Mouse (Mus musculus) brain, embryonic 14.5 days (tissue): ENCODE measurements around the gene Katnal1.

Experiments used
- CTCF ChIP-seq: fragments of 200-500 bp; IDR thresholded peaks from 2 replicates; pipeline ENCODE4 v1.5.1; 2012; ENCODE audit warnings: inconsistent platforms, mild to moderate bottlenecking, moderate library complexity, borderline replicate concordance; ENCODE audit not compliant: insufficient read depth, insufficient read length; ENCODE audit errors: extremely low read depth
- POLR2A ChIP-seq: fragments of 200-500 bp; IDR thresholded peaks from 2 replicates; pipeline ENCODE4 v1.6.1; 2012; ENCODE audit warnings: mild to moderate bottlenecking, inconsistent platforms, borderline replicate concordance; ENCODE audit not compliant: poor library complexity, insufficient read depth, insufficient read length, severe bottlenecking; ENCODE audit errors: extremely low read depth

- TF ChIP-seq CTCF, result no peak
- no peak for TF ChIP-seq POLR2A
Measured at GRCm38 (mm10) chr5:148966395-148966794, 37.3 kb upstream of the Katnal1 start.
